Mouse (Mus musculus) megakaryocyte-erythroid progenitor cell, adult 5-6 weeks (primary cell): ENCODE results near the gene Cast. TPM values are rescaled to one million over a fixed set of nuclear protein-coding genes. Genes with fewer than 3 reads are reported as not detected.

Experiments used
- ATAC-seq: replicated peaks from 2 replicates; pipeline ENCODE4 v1.8.0; 2016; ENCODE audit warnings: mild to moderate bottlenecking, inconsistent platforms; ENCODE audit not compliant: severe bottlenecking, poor library complexity, low FRiP score, low TSS enrichment
- total RNA-seq, 2 experiments: library from RNA; stranded (forward) in 1 of 2; stranded (reverse) in 1 of 2; fragments of 200-1000, 215-1000 nt in 1 of 2; fragments of >200 nt in 1 of 2; fragmentation: Nextera tagmentation in 1 of 2; gene quantifications; 2 replicates each; pipeline ENCODE4 v1.2.3; 2014 to 2017

Gene Cast
- total RNA-seq, 2 experiments from 2014 or later = 47.0 to 75.3 TPM

DNA sequence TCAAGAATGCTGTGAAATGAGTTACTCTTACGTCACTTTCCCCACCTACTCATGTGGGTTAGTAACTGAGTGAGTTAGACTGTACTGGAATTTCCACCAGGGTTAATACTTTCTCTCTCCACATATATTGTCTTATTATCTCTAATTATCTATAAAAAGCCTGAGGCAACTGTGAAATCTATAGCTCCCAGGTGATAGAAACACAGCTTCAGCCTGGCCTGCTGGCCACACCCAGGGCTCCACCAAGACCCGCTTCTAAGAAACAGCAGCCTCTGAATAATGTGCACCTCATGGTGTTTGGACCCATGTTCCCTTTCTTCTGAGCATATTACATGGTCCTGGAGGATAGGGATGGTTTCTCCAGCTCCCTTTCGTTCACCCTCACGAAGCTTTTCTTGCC lies 74.9 kb downstream of the Cast start:
- peak; percentile 49 for ATAC-seq

DNA sequence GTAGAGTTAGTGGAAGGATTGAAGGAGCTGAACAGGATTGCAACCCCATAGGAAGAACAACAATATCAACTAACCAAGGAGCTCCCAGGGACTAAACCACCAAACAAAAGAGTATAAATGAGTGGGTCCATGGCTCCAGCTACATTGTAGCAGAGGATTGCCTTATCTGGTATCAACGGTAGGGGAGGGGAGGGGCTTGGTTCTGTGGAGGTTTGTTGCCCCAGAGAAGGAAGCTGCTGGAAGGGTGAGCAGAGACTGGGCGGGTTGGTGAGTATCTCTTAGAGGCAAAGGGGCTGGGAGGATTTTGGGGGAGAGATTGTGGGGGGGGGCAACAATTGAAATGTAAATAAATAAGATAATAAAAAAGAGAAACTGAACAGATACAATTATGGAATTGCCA lies 89.6 kb downstream of the Cast start:
- ATAC-seq = 0 out of 2 replicates have a peak, but pooled peaks have one; percentile 61

DNA sequence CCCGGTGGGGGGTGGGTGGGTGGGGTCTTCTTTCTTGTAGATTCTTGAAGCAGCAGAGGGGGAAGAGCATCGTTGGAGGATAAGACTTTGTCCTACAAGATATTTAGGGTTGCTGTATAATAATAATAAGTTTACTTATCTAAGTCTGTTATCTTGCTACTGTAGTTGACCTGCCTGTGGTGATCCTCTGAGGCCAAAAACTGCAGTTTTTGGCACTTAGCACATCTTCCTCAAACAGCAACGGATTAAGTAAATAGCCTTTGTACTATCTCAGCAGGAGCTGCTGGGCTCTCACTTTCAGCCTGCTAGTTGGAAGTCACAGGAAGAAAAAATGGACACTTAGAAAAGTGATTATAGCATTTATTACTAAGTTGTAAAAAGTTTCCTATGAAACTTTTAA lies 112.4 kb downstream of the Cast start:
- ATAC-seq = no peak

DNA sequence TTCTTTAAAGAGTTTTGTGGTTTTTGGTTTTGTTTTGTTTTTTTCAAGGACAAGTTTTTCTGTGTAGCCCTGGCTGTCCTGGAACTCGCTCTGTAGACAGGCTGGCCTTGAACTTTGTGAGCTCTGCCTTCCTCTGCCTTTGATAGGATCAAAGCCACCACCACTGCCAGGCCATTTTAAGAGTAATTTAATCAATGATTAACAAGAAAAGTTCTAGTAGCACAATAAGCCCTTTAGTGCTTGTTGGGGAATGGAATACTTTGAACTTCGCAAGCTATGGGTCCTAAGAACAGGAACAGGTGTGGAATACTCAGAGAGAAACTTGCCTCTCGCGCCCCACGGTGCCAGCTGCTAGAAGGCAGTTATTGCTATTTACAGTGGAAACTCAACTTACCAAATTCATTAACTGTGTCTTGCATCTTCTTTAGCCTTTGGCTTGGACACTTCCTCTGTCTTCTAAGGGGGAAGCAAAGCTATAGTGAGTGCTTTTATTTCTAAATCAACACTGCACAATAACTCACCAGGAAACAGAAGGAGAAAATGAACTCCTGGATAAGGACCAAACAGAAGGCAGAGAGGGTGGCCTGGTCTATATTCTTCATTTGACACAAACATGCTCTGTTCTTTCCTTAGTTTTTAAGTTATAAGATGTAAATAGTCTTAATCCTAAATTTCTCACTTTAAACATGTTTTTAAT lies 113.0 kb downstream of the Cast start:
- ATAC-seq = no peak

Other genes starting within 250 kb of the Cast start
- gene Erap1, start 169.2 kb downstream of the Cast start, total RNA-seq (2014; fragmentation: Nextera tagmentation) = 22.6 and 50.3 TPM in 2 replicates
- 38.8 and 156 TPM in 2 replicates for gene Erap1, start 169.2 kb downstream of the Cast start, total RNA-seq (2017)